Mouse (Mus musculus): ENCODE data around the gene Efcab8. TPM values are rescaled to one million over a fixed set of nuclear protein-coding genes. Genes with fewer than 3 reads are reported as not detected.

The Efcab8 gene
- polyA plus RNA-seq, 1 experiment from 2014 or later: not detected

DNA sequence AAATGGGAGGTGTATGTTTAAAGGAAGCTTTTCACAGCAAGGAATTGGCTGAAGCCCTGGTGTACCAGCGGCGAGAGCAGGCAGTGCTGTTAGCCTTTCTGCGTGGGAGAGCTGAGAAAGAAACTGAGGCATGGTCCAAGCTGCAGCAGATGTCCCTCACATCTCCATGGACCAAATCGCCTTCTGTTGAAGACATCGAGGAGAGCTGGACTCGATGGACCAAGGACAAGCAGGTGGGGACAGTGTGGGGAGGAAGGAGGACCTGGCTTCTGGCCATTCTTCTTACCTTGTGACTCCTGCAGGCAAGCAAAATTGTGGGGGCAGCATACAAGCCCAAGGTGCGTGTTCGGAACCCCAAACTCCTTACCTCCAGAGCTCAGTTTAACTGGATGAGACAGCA lies 63.1 kb downstream of the Efcab8 start:
- no peaks in the 10 kb centered on the region for H3K36me3 ChIP-seq (ENCODE audit: control insufficient read depth, insufficient read depth, low read length)
- H3K27me3 ChIP-seq (ENCODE audit: control insufficient read depth, insufficient read depth, low read length): no peaks in the 10 kb centered on the region
- H3K9me3 ChIP-seq (ENCODE audit: control insufficient read depth, low read length): no peaks in the 10 kb centered on the region
- no peak for ATAC-seq (ENCODE audit: low read depth)
- no peak overlapping the region for H3K4me3 ChIP-seq (ENCODE audit: low read depth, low read length)
- no peak overlapping the region for H3K27ac ChIP-seq (ENCODE audit: low read depth, low read length)
- no peaks in the 10 kb centered on the region for H3K4me1 ChIP-seq (ENCODE audit: control insufficient read depth, insufficient read depth, low read length)
- H3K4me2 ChIP-seq (ENCODE audit: low read depth, low read length): no peak overlapping the region
- WGBS: 88% methylated on average over 8 of the region's 8 CpGs
- no peak overlapping the region for H3K9ac ChIP-seq (replicated peaks; ENCODE audit: low read depth, low read length)

DNA sequence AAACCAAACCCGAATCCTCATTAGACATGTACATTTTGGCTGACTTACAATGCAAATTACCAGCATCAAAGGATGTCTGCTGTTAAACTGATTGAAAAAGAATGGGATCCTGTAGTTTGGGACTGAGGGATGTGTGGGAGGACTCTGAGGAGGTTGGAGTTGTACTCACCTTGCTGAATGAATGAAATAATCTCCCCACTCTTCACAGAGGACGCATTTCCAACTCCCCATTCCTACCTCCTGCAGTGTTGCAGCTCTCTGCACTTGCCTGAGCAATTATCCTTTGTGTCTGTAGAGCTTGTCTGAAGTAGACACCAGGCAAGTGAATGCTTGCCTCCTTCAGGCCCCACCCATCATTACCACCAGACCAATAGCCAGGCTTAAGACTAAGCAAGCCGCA lies 68.7 kb downstream of the Efcab8 start:
- no peak for ATAC-seq (ENCODE audit: low read depth)
- no peaks in the 10 kb centered on the region for H3K36me3 ChIP-seq (ENCODE audit: control insufficient read depth, insufficient read depth, low read length)
- no peak overlapping the region for H3K27ac ChIP-seq (ENCODE audit: low read depth, low read length)
- H3K9me3 ChIP-seq (ENCODE audit: control insufficient read depth, low read length): no peaks in the 10 kb centered on the region
- no peaks in the 10 kb centered on the region for H3K4me1 ChIP-seq (ENCODE audit: control insufficient read depth, insufficient read depth, low read length)
- no peak overlapping the region for H3K4me3 ChIP-seq (ENCODE audit: low read depth, low read length)
- no peak overlapping the region for H3K9ac ChIP-seq (replicated peaks; ENCODE audit: low read depth, low read length)
- H3K4me2 ChIP-seq (ENCODE audit: low read depth, low read length): no peak overlapping the region
- H3K27me3 ChIP-seq (ENCODE audit: control insufficient read depth, insufficient read depth, low read length): no peaks in the 10 kb centered on the region
- WGBS: 78% methylated on average over 3 of the region's 3 CpGs

DNA sequence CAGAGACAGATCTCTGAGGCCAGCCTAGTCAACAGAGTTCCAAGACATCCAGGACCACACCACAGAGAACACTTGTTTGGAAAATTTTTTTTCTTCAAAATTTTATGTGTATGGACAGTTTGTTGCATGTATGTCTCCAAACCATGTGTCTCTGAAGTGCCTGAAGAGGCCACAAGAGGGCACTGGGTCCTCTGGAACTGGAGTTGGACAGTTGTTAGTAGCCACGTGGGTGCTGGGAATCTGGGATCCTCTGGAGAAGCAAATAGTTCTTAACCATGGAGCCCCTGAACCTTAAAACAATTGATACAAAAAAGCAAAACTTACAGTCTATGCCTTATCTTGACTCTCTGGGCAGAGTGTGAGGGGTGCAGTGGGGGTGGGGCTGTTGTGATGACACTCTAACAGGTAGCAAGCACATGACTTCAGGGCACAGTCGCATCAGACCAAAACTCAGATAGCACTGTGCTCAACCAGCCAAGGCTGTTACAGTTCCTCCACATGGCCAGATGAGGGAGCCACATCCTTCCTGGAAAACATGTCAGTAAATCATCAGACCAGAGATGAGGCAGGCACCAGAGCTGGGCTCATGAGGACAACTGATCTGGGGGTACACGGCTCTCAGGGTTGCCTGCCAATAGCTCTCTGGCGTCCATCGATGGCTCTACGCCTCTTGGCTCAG lies 70.8 kb downstream of the Efcab8 start:
- Histone ChIP-seq H3K27me3 (ENCODE audit: control insufficient read depth, insufficient read depth, low read length) (no peaks in the 10 kb centered on the region), H3K27ac (ENCODE audit: low read depth, low read length) (no peak overlapping the region), H3K4me2 (ENCODE audit: low read depth, low read length) (no peak overlapping the region), H3K4me1 (ENCODE audit: control insufficient read depth, insufficient read depth, low read length) (no peaks in the 10 kb centered on the region), H3K36me3 (ENCODE audit: control insufficient read depth, insufficient read depth, low read length) (no peaks in the 10 kb centered on the region), H3K9me3 (ENCODE audit: control insufficient read depth, low read length) (no peaks in the 10 kb centered on the region), H3K9ac (replicated peaks; ENCODE audit: low read depth, low read length) (no peak overlapping the region), H3K4me3 (ENCODE audit: low read depth, low read length) (no peak overlapping the region)
- WGBS: 84% methylated on average over 6 of the region's 6 CpGs
- ATAC-seq (ENCODE audit: low read depth): no peak

DNA sequence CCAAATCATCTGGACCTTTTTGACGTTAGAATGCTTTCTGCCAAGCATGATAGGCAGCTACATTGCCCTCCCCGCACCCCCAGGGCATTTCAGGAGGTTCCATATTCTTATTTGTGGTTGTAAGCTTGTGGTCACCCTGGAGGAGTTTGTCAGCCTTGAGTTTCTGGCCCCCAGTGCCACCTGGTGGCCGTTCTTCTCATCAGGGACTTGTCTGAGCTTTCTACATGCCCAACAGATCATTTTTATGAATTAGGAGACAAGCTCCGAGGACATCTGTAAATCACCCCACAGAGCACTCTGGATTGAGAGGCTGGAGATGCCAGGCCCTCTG lies 71.3 kb downstream of the Efcab8 start:
- H3K9me3 ChIP-seq (ENCODE audit: control insufficient read depth, low read length): no peaks in the 10 kb centered on the region
- no peaks in the 10 kb centered on the region for H3K27me3 ChIP-seq (ENCODE audit: control insufficient read depth, insufficient read depth, low read length)
- 44% methylated on average over 4 of the region's 4 CpGs for WGBS
- no peak overlapping the region for H3K27ac ChIP-seq (ENCODE audit: low read depth, low read length)
- no peak overlapping the region for H3K9ac ChIP-seq (replicated peaks; ENCODE audit: low read depth, low read length)
- H3K36me3 ChIP-seq (ENCODE audit: control insufficient read depth, insufficient read depth, low read length): no peaks in the 10 kb centered on the region
- no peaks in the 10 kb centered on the region for H3K4me1 ChIP-seq (ENCODE audit: control insufficient read depth, insufficient read depth, low read length)
- no peak for ATAC-seq (ENCODE audit: low read depth)
- no peak overlapping the region for H3K4me3 ChIP-seq (ENCODE audit: low read depth, low read length)
- no peak overlapping the region for H3K4me2 ChIP-seq (ENCODE audit: low read depth, low read length)

DNA sequence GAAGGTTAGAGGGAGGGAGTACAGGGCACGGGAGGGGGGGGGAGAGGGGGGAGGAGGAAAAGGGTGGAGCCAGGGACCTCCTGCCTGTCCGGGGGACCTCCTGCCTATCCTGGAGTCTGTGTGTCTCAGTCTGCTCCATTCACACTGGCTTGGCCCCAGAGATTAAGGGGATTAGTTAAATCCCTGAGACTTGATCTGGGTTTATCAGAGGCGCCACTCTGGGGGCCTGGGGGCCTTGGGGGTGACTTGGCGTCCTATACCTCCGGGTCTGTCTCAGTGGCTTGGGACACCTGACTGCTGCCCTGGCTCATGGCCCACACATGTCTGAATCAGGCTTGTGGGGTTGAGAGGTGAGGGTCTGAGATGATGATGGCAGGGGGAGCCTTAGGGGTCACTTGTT lies 73.8 kb downstream of the Efcab8 start:
- WGBS: 35% methylated on average over 5 of the region's 5 CpGs
- no peaks in the 10 kb centered on the region for H3K36me3 ChIP-seq (ENCODE audit: control insufficient read depth, insufficient read depth, low read length)
- no peaks in the 10 kb centered on the region for H3K4me1 ChIP-seq (ENCODE audit: control insufficient read depth, insufficient read depth, low read length)
- H3K27ac ChIP-seq (ENCODE audit: low read depth, low read length): no peak overlapping the region
- no peaks in the 10 kb centered on the region for H3K27me3 ChIP-seq (ENCODE audit: control insufficient read depth, insufficient read depth, low read length)
- ATAC-seq (ENCODE audit: low read depth): no peak
- no peaks in the 10 kb centered on the region for H3K9me3 ChIP-seq (ENCODE audit: control insufficient read depth, low read length)
- no peak overlapping the region for H3K4me2 ChIP-seq (ENCODE audit: low read depth, low read length)
- H3K9ac ChIP-seq (replicated peaks; ENCODE audit: low read depth, low read length): no peak overlapping the region
- H3K4me3 ChIP-seq (ENCODE audit: low read depth, low read length): no peak overlapping the region

DNA sequence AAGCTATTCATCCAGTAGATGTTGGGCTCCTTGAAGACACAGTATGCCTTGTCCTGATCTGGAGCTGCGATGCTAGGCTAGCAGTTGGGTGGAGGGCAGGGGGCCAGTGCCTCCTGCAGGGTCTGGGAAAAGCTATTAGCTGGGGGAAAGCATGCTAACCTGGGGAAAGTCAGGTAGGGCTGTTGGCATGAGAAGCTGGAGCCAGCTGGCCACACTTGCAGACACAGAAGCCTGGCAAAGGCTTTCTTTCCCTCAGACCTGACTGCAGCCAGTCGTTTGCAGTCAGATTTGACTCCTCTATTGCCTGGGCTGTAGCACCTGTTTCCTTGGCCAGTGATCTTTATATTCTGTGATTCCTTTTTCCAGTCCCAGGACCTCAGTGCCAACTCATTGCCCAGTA lies 79.8 kb downstream of the Efcab8 start:
- H3K4me3 ChIP-seq (ENCODE audit: low read depth, low read length): no peak overlapping the region
- no peak overlapping the region for H3K9ac ChIP-seq (replicated peaks; ENCODE audit: low read depth, low read length)
- H3K4me2 ChIP-seq (ENCODE audit: low read depth, low read length): no peak overlapping the region
- 80% methylated on average over 2 of the region's 2 CpGs for WGBS
- no peak for ATAC-seq (ENCODE audit: low read depth)
- H3K27me3 ChIP-seq (ENCODE audit: control insufficient read depth, insufficient read depth, low read length): no peaks in the 10 kb centered on the region
- no peaks in the 10 kb centered on the region for H3K9me3 ChIP-seq (ENCODE audit: control insufficient read depth, low read length)
- no peaks in the 10 kb centered on the region for H3K36me3 ChIP-seq (ENCODE audit: control insufficient read depth, insufficient read depth, low read length)
- H3K27ac ChIP-seq (ENCODE audit: low read depth, low read length): no peak overlapping the region
- no peaks in the 10 kb centered on the region for H3K4me1 ChIP-seq (ENCODE audit: control insufficient read depth, insufficient read depth, low read length)

DNA sequence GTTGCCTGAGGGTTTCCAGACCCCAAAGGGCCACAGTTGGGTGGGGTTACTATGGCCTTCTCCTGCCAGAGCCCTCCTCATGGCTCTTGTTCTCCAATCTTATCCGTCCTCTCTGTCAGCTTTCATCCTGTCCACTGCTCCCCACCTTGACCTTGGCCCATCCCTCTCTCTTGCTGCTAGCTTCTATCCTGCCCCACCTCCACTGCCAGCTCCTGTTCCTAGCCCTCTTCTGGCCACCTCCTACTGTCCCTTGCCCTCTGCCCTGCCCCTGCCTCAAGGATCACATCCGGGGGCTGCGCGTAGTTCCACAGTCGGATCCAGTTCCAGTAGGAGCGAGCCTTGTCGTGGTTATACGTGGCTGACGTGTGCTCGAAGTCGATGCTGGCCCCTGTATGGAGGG lies 80.6 kb downstream of the Efcab8 start:
- no peak overlapping the region for H3K27ac ChIP-seq (ENCODE audit: low read depth, low read length)
- H3K4me1 ChIP-seq (ENCODE audit: control insufficient read depth, insufficient read depth, low read length): no peaks in the 10 kb centered on the region
- WGBS: 95% methylated on average over 11 of the region's 11 CpGs

DNA sequence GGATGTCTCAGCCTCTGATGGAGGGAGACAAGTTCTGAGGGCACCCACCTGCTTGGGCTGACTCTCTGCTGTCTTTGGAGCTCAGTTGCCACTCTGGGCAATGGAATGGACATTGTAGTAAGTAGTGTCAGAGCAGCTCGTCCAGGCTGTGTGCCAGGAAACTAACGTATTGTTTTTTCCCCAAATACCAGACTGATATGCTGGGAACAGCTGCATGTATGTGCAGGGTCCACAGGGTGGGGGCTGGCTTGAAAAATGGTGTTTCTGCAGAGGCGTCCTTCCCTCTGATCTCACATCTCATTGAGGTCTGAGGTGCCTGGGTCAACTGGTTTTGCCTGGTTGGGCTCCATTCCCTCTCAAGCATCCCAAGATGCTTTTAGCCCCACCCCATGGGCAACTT lies 81.0 kb downstream of the Efcab8 start:
- WGBS: 66% methylated on average over 3 of the region's 3 CpGs
- Histone ChIP-seq H3K27ac (ENCODE audit: low read depth, low read length) (no peak overlapping the region), H3K27me3 (ENCODE audit: control insufficient read depth, insufficient read depth, low read length) (no peaks in the 10 kb centered on the region), H3K4me1 (ENCODE audit: control insufficient read depth, insufficient read depth, low read length) (no peaks in the 10 kb centered on the region), H3K36me3 (ENCODE audit: control insufficient read depth, insufficient read depth, low read length) (no peaks in the 10 kb centered on the region), H3K9me3 (ENCODE audit: control insufficient read depth, low read length) (no peaks in the 10 kb centered on the region), H3K4me3 (ENCODE audit: low read depth, low read length) (no peak overlapping the region), H3K9ac (replicated peaks; ENCODE audit: low read depth, low read length) (no peak overlapping the region), H3K4me2 (ENCODE audit: low read depth, low read length) (no peak overlapping the region)
- no peak for ATAC-seq (ENCODE audit: low read depth)

More for the DNA sequence above, 80.6 kb downstream of the Efcab8 start:
- no peaks in the 10 kb centered on the region for H3K36me3 ChIP-seq (ENCODE audit: control insufficient read depth, insufficient read depth, low read length)
- no peak overlapping the region for H3K4me3 ChIP-seq (ENCODE audit: low read depth, low read length)
- H3K27me3 ChIP-seq (ENCODE audit: control insufficient read depth, insufficient read depth, low read length): no peaks in the 10 kb centered on the region
- no peak overlapping the region for H3K9ac ChIP-seq (replicated peaks; ENCODE audit: low read depth, low read length)
- H3K9me3 ChIP-seq (ENCODE audit: control insufficient read depth, low read length): no peaks in the 10 kb centered on the region
- ATAC-seq (ENCODE audit: low read depth): no peak
- no peak overlapping the region for H3K4me2 ChIP-seq (ENCODE audit: low read depth, low read length)

DNA sequence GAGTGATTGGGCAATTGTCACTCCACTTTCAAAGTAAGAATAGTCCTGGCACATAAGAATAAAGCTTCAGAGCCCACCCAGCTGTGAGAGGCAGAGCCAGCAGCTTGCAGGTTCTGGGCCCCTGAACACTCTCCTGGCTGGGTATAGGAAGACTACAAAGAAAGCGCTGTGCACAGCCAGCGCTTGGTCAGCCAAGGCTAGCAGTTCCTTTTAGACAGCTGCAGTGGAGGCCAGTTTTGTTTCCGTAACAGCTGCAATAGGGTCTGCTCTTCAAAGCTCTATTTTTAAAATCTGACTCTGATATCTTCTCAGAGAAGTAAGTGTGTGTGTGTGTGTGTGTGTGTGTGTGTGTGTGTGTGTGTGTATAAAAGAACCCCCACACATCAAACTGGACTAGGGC lies 82.2 kb downstream of the Efcab8 start:
- H3K27me3 ChIP-seq (ENCODE audit: control insufficient read depth, insufficient read depth, low read length): no peaks in the 10 kb centered on the region
- 85% methylated on average over 3 of the region's 3 CpGs for WGBS
- H3K4me2 ChIP-seq (ENCODE audit: low read depth, low read length): no peak overlapping the region
- no peak overlapping the region for H3K27ac ChIP-seq (ENCODE audit: low read depth, low read length)
- H3K36me3 ChIP-seq (ENCODE audit: control insufficient read depth, insufficient read depth, low read length): no peaks in the 10 kb centered on the region
- no peaks in the 10 kb centered on the region for H3K4me1 ChIP-seq (ENCODE audit: control insufficient read depth, insufficient read depth, low read length)
- no peak overlapping the region for H3K9ac ChIP-seq (replicated peaks; ENCODE audit: low read depth, low read length)
- H3K4me3 ChIP-seq (ENCODE audit: low read depth, low read length): no peak overlapping the region
- H3K9me3 ChIP-seq (ENCODE audit: control insufficient read depth, low read length): no peaks in the 10 kb centered on the region
- no peak for ATAC-seq (ENCODE audit: low read depth)

Measured in neural tube, embryonic 14.5 days (tissue).